Comparison of ENCODE assay signal across 8 mouse cellular contexts in genomic region chr7:93079785-93080730, GRCm38 (mm10). TPM values are rescaled to one million over a fixed set of nuclear protein-coding genes. Genes with fewer than 3 reads are reported as not detected.
DNase-seq lines count a peak whose midpoint lies in the region; ATAC-seq and TF ChIP-seq lines count a peak whose summit lies in the region.

Gene Fam181b (plus strand): TSS chr7:93079865.

- no peaks in the 10 kb centered on the region for H3K9me3 ChIP-seq in erythroblast, embryonic 14.5 days (ENCODE audit: control insufficient read depth, low read length)
- H3K9me3 ChIP-seq in embryonic facial prominence, embryonic 13.5 days: no peaks in the 10 kb centered on the region
- H3K9me3 ChIP-seq in kidney, embryonic 16.5 days (ENCODE audit: low read length): no peaks in the 10 kb centered on the region
- H3K9me3 ChIP-seq in limb, embryonic 14.5 days (ENCODE audit: control insufficient read depth, low read length): no peaks in the 10 kb centered on the region
- H3K9me3 ChIP-seq in midbrain, embryonic 14.5 days (ENCODE audit: control insufficient read depth, low read length): no peaks in the 10 kb centered on the region

- H3K4me2 ChIP-seq in embryonic facial prominence, embryonic 13.5 days: peak within 1 kb of the TSS; percentile 86
- H3K4me2 ChIP-seq in kidney, embryonic 16.5 days (replicated peaks; ENCODE audit: low read depth, low read length): peak within 1 kb of the TSS; percentile 92
- peak within 1 kb of the TSS; percentile 86 for H3K4me2 ChIP-seq in limb, embryonic 14.5 days (replicated peaks; ENCODE audit: low read depth, low read length, severe bottlenecking)
- peak within 1 kb of the TSS; percentile 79 for H3K4me2 ChIP-seq in midbrain, embryonic 14.5 days (ENCODE audit: low read length)

- TF ChIP-seq CTCF in testis, adult 2 months (IDR thresholded peaks at IDR 0.05; ENCODE audit: control insufficient read depth, insufficient read depth, insufficient replicate concordance, low read depth, low read length): no peak

- peak within 1 kb of the TSS; percentile 29 for H3K4me3 ChIP-seq in erythroblast, embryonic 14.5 days (replicated peaks)
- peak within 1 kb of the TSS; percentile 67 for H3K4me3 ChIP-seq in embryonic facial prominence, embryonic 13.5 days
- H3K4me3 ChIP-seq in kidney, embryonic 16.5 days (ENCODE audit: low read length): peak within 1 kb of the TSS; percentile 62
- H3K4me3 ChIP-seq in limb, embryonic 14.5 days (replicated peaks; ENCODE audit: low read length): peak within 1 kb of the TSS; percentile 70
- H3K4me3 ChIP-seq in midbrain, embryonic 14.5 days (replicated peaks; ENCODE audit: low read depth, low read length): peak within 1 kb of the TSS; percentile 80
- H3K4me3 ChIP-seq in testis, adult 2 months (ENCODE audit: control insufficient read depth, low read depth, low read length): peak within 1 kb of the TSS; percentile 84

- H3K27me3 ChIP-seq in erythroblast, embryonic 14.5 days (ENCODE audit: control insufficient read depth): peaks cover 40% of the 10 kb centered on the region
- H3K27me3 ChIP-seq in embryonic facial prominence, embryonic 13.5 days: peaks cover 29% of the 10 kb centered on the region
- peaks cover 4% of the 10 kb centered on the region; the same call in 1 of the 2 replicates for H3K27me3 ChIP-seq in kidney, embryonic 16.5 days (ENCODE audit: insufficient read depth, low read length)
- 0 out of 2 replicates have a peak, but pooled peaks cover 7% of the 10 kb centered on the region for H3K27me3 ChIP-seq in limb, embryonic 14.5 days (ENCODE audit: control insufficient read depth, insufficient read depth, low read length)
- no peaks in the 10 kb centered on the region for H3K27me3 ChIP-seq in midbrain, embryonic 14.5 days (ENCODE audit: control insufficient read depth, insufficient read depth, low read length)
- H3K27me3 ChIP-seq in testis, adult 2 months (ENCODE audit: control insufficient read depth, insufficient read depth, low read length): peaks cover 2% of the 10 kb centered on the region

- peak; percentile 70 to 75 for DNase-seq in heart, adult 9 months (ENCODE audit: low spot score in 2 of 2)
- DNase-seq in limb, embryonic 14.5 days (ENCODE audit: low spot score): peak; percentile 93
- peak; percentile 97 for DNase-seq in midbrain, embryonic 14.5 days

- under 1% methylated on average over 84 of the region's 96 CpGs for WGBS in embryonic facial prominence, embryonic 13.5 days
- WGBS in kidney, embryonic 16.5 days: under 1% methylated on average over 88 of the region's 96 CpGs
- WGBS in limb, embryonic 14.5 days: under 1% methylated on average over 68 of the region's 96 CpGs
- under 1% methylated on average over 95 of the region's 96 CpGs for WGBS in midbrain, embryonic 14.5 days

- peak within 1 kb of the TSS; percentile 77 for H3K9ac ChIP-seq in embryonic facial prominence, embryonic 13.5 days
- H3K9ac ChIP-seq in kidney, embryonic 16.5 days (replicated peaks; ENCODE audit: low read length): peak within 1 kb of the TSS; percentile 69
- peak within 1 kb of the TSS; percentile 78 for H3K9ac ChIP-seq in limb, embryonic 14.5 days (ENCODE audit: low read depth, low read length, severe bottlenecking)
- H3K9ac ChIP-seq in midbrain, embryonic 14.5 days (replicated peaks; ENCODE audit: low read length): peak within 1 kb of the TSS; percentile 81

- H3K27ac ChIP-seq in embryonic facial prominence, embryonic 13.5 days: peak within 1 kb of the TSS; percentile 73
- no peak within 1 kb of the TSS for H3K27ac ChIP-seq in kidney, embryonic 16.5 days (ENCODE audit: low read length)
- peak within 1 kb of the TSS; percentile 67 for H3K27ac ChIP-seq in limb, embryonic 14.5 days (replicated peaks; ENCODE audit: low read depth, low read length)
- peak within 1 kb of the TSS; percentile 87 for H3K27ac ChIP-seq in midbrain, embryonic 14.5 days (replicated peaks; ENCODE audit: low read depth, low read length)
- H3K27ac ChIP-seq in testis, adult 2 months (ENCODE audit: control insufficient read depth, insufficient read depth, low read depth, low read length): no peak within 1 kb of the TSS

- H3K36me3 ChIP-seq in erythroblast, embryonic 14.5 days (ENCODE audit: control insufficient read depth): no peaks in the 10 kb centered on the region
- no peaks in the 10 kb centered on the region for H3K36me3 ChIP-seq in embryonic facial prominence, embryonic 13.5 days
- H3K36me3 ChIP-seq in kidney, embryonic 16.5 days (ENCODE audit: insufficient read depth, low read length): no peaks in the 10 kb centered on the region
- no peaks in the 10 kb centered on the region for H3K36me3 ChIP-seq in limb, embryonic 14.5 days (ENCODE audit: control insufficient read depth, insufficient read depth, low read length)
- H3K36me3 ChIP-seq in midbrain, embryonic 14.5 days (ENCODE audit: control insufficient read depth, insufficient read depth, low read length): no peaks in the 10 kb centered on the region
- H3K36me3 ChIP-seq in testis, adult 2 months (ENCODE audit: control insufficient read depth, insufficient read depth, low read length): no peaks in the 10 kb centered on the region

- no peak for ATAC-seq in erythroblast, adult 5-6 weeks (replicated peaks; ENCODE audit: low FRiP score, poor library complexity, severe bottlenecking)
- peak; percentile 91 for ATAC-seq in embryonic facial prominence, embryonic 13.5 days (ENCODE audit: insufficient number of reproducible peaks, insufficient read depth, low FRiP score, low TSS enrichment, low read depth)
- ATAC-seq in kidney, embryonic 16.5 days (ENCODE audit: low FRiP score, low TSS enrichment): peak; percentile 97
- peak; percentile 94 for ATAC-seq in limb, embryonic 14.5 days (ENCODE audit: low FRiP score, low read depth)
- peak; percentile 92 for ATAC-seq in midbrain, embryonic 14.5 days (ENCODE audit: low FRiP score, low TSS enrichment)

- H3K4me1 ChIP-seq in erythroblast, embryonic 14.5 days (ENCODE audit: control insufficient read depth): no peaks in the 10 kb centered on the region; the same call in 1 of the 2 replicates
- peaks cover 14% of the 10 kb centered on the region for H3K4me1 ChIP-seq in embryonic facial prominence, embryonic 13.5 days
- peaks cover 12% of the 10 kb centered on the region; the same call in 1 of the 2 replicates for H3K4me1 ChIP-seq in kidney, embryonic 16.5 days (ENCODE audit: insufficient read depth, low read length)
- H3K4me1 ChIP-seq in limb, embryonic 14.5 days (ENCODE audit: control insufficient read depth, insufficient read depth, low read length): peaks cover 14% of the 10 kb centered on the region
- H3K4me1 ChIP-seq in midbrain, embryonic 14.5 days (ENCODE audit: control insufficient read depth, insufficient read depth, low read length): peaks cover 44% of the 10 kb centered on the region
- peaks cover 16% of the 10 kb centered on the region for H3K4me1 ChIP-seq in testis, adult 2 months (ENCODE audit: control insufficient read depth, insufficient read depth, low read length)

- TF ChIP-seq POLR2A in limb, embryonic 14.5 days (IDR thresholded peaks at IDR 0.05; ENCODE audit: borderline replicate concordance, extremely low read depth, insufficient read depth, insufficient read length): peak; percentile 59; the same call in 1 of the 2 replicates
- TF ChIP-seq POLR2A in testis, adult 2 months (IDR thresholded peaks at IDR 0.05; ENCODE audit: control insufficient read depth, low read depth, low read length): no peak

RNA-seq across cellular contexts. Expression of gene Fam181b, which starts in this region (rescaled TPM):
- not detected in 2 replicates for polyA plus RNA-seq in erythroblast, embryonic 14.5 days (2012)
- not detected in 2 replicates for total RNA-seq in erythroblast, adult 5-6 weeks (2015; ENCODE audit: low replicate concordance)
- total RNA-seq in erythroblast, adult 5-6 weeks (2017; ENCODE audit: low replicate concordance): not detected in 2 replicates
- 7.8 and 9.0 TPM in 2 replicates for polyA plus RNA-seq in embryonic facial prominence, embryonic 13.5 days (2015; fragmentation: Nextera tagmentation; extraction: Ambion mirVana)
- polyA plus RNA-seq in kidney, embryonic 16.5 days (2015; fragmentation: Nextera tagmentation; extraction: Ambion mirVana): 2.8 and 3.0 TPM in 2 replicates
- polyA plus RNA-seq in limb, embryonic 14.5 days (2012; rRNA removed): 7.6 and 10.7 TPM in 2 replicates
- 9.9 and 12.0 TPM in 2 replicates for polyA plus RNA-seq in limb, embryonic 14.5 days (2014; fragmentation: Nextera tagmentation; extraction: Ambion mirVana)
- polyA plus RNA-seq in midbrain, embryonic 14.5 days (2014; fragmentation: Nextera tagmentation; extraction: Ambion mirVana): 29.0 and 38.7 TPM in 2 replicates
- 0.31 and 0.32 TPM in 2 replicates for polyA plus RNA-seq in testis, adult 2 months (2012; rRNA removed)

Comparison
In these comparisons a context has a peak if more than half of its experiments do, and no peak if none do; other contexts are left out.
1. H3K4me3 ChIP-seq: peak in every context shown above with its lines; median percentile 84 in testis, adult 2 months; 80 in midbrain, embryonic 14.5 days; 70 in limb, embryonic 14.5 days; 67 in embryonic facial prominence, embryonic 13.5 days; 62 in kidney, embryonic 16.5 days; 29 in erythroblast, embryonic 14.5 days.
2. H3K27ac ChIP-seq: peak in embryonic facial prominence, embryonic 13.5 days (single experiment), limb, embryonic 14.5 days (single experiment) and midbrain, embryonic 14.5 days (single experiment); none in kidney, embryonic 16.5 days (single experiment) and testis, adult 2 months (single experiment).
3. Peak in every context shown above with its lines, with median percentiles within 50 percentile points of each other: H3K4me2 ChIP-seq, H3K9ac ChIP-seq and DNase-seq.